Mouse (Mus musculus): Measurements from ENCODE around the gene Hypk.
"Not testable (repeated sequence)": the region's sequence is repeated elsewhere in the genome, so short reads cannot be mapped to it uniquely, and the experiment has no call there.

GRCm38 (mm10) chr2:121480916-121481315 is 27.8 kb downstream of the Hypk start:
- TF ChIP-seq CTCF (IDR thresholded peaks at IDR 0.05; ENCODE audit: extremely low read depth, insufficient read length, insufficient replicate concordance, low read depth, low read length); POLR2A (IDR thresholded peaks at IDR 0.05; ENCODE audit: low read depth, low read length): not testable (repeated sequence)

Measured in small intestine, adult 2 months (tissue).